Mouse (Mus musculus) kidney, postnatal 0 days (tissue): Measurements from ENCODE around the gene Apbb2. TPM values are rescaled to one million over a fixed set of nuclear protein-coding genes. Genes with fewer than 3 reads are reported as not detected.

ENCODE experiments used
- ATAC-seq: fragments of 200-750 bp; cut with Nextera tagmentation; replicated peaks from 2 replicates; pipeline ENCODE4 v1.8.0; 2017; ENCODE audit warnings: low read depth, moderate number of reproducible peaks, moderate TSS enrichment, moderate library complexity; ENCODE audit not compliant: low FRiP score
- DNase-seq: peaks from one replicate; pipeline ENCODE4 v3.0.0-alpha.2; 2016; ENCODE audit warnings: low spot score
- H3K27ac ChIP-seq: fragments of 300-500 bp; sonication (generic); 2 replicates; pipeline ENCODE4 v1.5.1; 2014; ENCODE audit warnings: mild to moderate bottlenecking
- H3K27me3 ChIP-seq: fragments of 300-500 bp; sonication (generic); 2 replicates; pipeline ENCODE4 v1.6.1; 2014; ENCODE audit warnings: low read length, mixed read lengths; ENCODE audit not compliant: insufficient read depth
- H3K36me3 ChIP-seq: fragments of 300-500 bp; sonication (generic); 2 replicates; pipeline ENCODE4 v1.6.1; 2014; ENCODE audit warnings: low read length, mixed read lengths; ENCODE audit not compliant: insufficient read depth
- H3K4me1 ChIP-seq: fragments of 300-500 bp; sonication (generic); replicated peaks from 2 replicates; pipeline ENCODE4 v1.6.1; 2014; ENCODE audit warnings: antibody characterized with exemption, low read length, mixed read lengths; ENCODE audit not compliant: insufficient read depth
- H3K4me2 ChIP-seq: fragments of 300-500 bp; sonication (generic); 2 replicates; pipeline ENCODE4 v1.6.1; 2014; ENCODE audit warnings: mild to moderate bottlenecking, low read length, moderate library complexity, mixed read lengths
- H3K4me3 ChIP-seq: fragments of 300-500 bp; sonication (generic); replicated peaks from 2 replicates; pipeline ENCODE4 v1.5.1; 2014; ENCODE audit warnings: low read depth, low read length
- H3K9ac ChIP-seq: fragments of 300-500 bp; sonication (generic); 2 replicates; pipeline ENCODE4 v1.6.1; 2014; ENCODE audit warnings: low read depth, low read length
- H3K9me3 ChIP-seq: fragments of 300-500 bp; sonication (generic); replicated peaks from 2 replicates; pipeline ENCODE4 v1.6.1; 2016; ENCODE audit warnings: low read length, inconsistent platforms, mixed read lengths
- CTCF ChIP-seq: IDR thresholded peaks from 2 replicates; pipeline ENCODE4 v1.5.1; 2016; ENCODE audit warnings: antibody characterized with exemption, low read depth, mild to moderate bottlenecking, moderate library complexity
- WGBS: fragments of 180-500 bp; shearing (Covaris S2); extraction: QIAGEN DNeasy Blood & Tissue Kit; methylation state at CpG from one replicate; pipeline ENCODE4 v1.1.7; 2014; 5-methylcytosine and 5-hydroxymethylcytosine counted together
- polyA plus RNA-seq: library from polyadenylated mRNA; unstranded; fragments of >200 nt; fragmentation: Nextera tagmentation; extraction: Ambion mirVana; gene quantifications from 2 replicates; pipeline ENCODE4 v1.2.1, GENCODE M21; 2015

The Apbb2 gene
- polyA plus RNA-seq, 1 experiment from 2014 or later: 47.0 TPM

GRCm38 (mm10) chr5:66576299-66576698 lies 42.3 kb downstream of the Apbb2 start:
- Histone ChIP-seq H3K4me2 (no peak overlapping the region), H3K9ac (no peak overlapping the region), H3K27me3 (no peaks in the 10 kb centered on the region), H3K4me3 (no peak overlapping the region), H3K36me3 (no peaks in the 10 kb centered on the region), H3K27ac (no peak overlapping the region), H3K9me3 (no peaks in the 10 kb centered on the region), H3K4me1 (peaks cover 14% of the 10 kb centered on the region; the same call in 1 of the 2 replicates)
- WGBS: 60% methylated on average over 9 of the region's 9 CpGs
- DNase-seq: no peak
- no peak for TF ChIP-seq CTCF
- no peak for ATAC-seq

DNA sequence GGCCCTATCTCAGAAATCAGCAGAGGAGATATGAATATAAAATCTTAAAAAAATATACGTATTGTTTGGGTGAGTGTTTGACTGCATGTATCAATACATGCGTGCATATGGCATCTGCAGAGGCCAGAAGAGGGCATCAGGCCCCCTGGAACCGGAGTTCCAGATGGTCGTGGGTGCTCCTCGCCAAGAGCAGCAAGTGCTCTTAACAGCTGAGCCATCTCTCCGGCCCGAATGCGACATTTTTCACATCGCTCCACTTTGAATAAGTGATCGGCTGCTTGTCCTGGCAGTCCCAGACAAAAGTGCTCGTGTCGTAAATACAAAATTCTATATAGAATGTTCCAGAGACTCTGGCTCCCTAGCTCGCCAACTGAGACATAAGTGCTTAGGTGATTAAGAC lies 43.4 kb downstream of the Apbb2 start:
- H3K9ac ChIP-seq: no peak overlapping the region
- no peak for TF ChIP-seq CTCF
- H3K4me2 ChIP-seq: no peak overlapping the region
- no peaks in the 10 kb centered on the region for H3K9me3 ChIP-seq
- no peaks in the 10 kb centered on the region for H3K36me3 ChIP-seq
- H3K27me3 ChIP-seq: no peaks in the 10 kb centered on the region
- H3K27ac ChIP-seq: no peak overlapping the region
- peaks cover 14% of the 10 kb centered on the region; the same call in 1 of the 2 replicates for H3K4me1 ChIP-seq
- no peak overlapping the region for H3K4me3 ChIP-seq
- DNase-seq (no peak), ATAC-seq (no peak)
- WGBS: 61% methylated on average over 13 of the region's 13 CpGs

- DNase-seq (no peak), ATAC-seq (no peak)
- 59% methylated on average over 4 of the region's 4 CpGs for WGBS
- no peaks in the 10 kb centered on the region for H3K27me3 ChIP-seq
- H3K27ac ChIP-seq: no peak overlapping the region
- H3K4me1 ChIP-seq: peaks cover 25% of the 10 kb centered on the region
- no peaks in the 10 kb centered on the region for H3K36me3 ChIP-seq
- no peak overlapping the region for H3K9ac ChIP-seq
- TF ChIP-seq CTCF: no peak
- no peak overlapping the region for H3K4me2 ChIP-seq
- H3K4me3 ChIP-seq: no peak overlapping the region
- H3K9me3 ChIP-seq: no peaks in the 10 kb centered on the region
Observed at GRCm38 (mm10) chr5:66573266-66573665, 45.3 kb downstream of the Apbb2 start.

- H3K4me2 ChIP-seq: no peak overlapping the region
- ATAC-seq: no peak
- H3K36me3 ChIP-seq: no peaks in the 10 kb centered on the region
- H3K4me3 ChIP-seq: no peak overlapping the region
- TF ChIP-seq CTCF: no peak
- DNase-seq: peak; percentile 27
- WGBS: 72% methylated on average over 13 of the region's 13 CpGs
- H3K9ac ChIP-seq: no peak overlapping the region
- peaks cover 24% of the 10 kb centered on the region for H3K4me1 ChIP-seq
- no peaks in the 10 kb centered on the region for H3K27me3 ChIP-seq
- no peak overlapping the region for H3K27ac ChIP-seq
- no peaks in the 10 kb centered on the region for H3K9me3 ChIP-seq
Observed at GRCm38 (mm10) chr5:66572086-66572855, 46.3 kb downstream of the Apbb2 start.

GRCm38 (mm10) chr5:66570709-66571108 lies 47.9 kb downstream of the Apbb2 start:
- TF ChIP-seq CTCF: no peak
- Histone ChIP-seq H3K9me3 (no peaks in the 10 kb centered on the region), H3K4me1 (peaks cover 16% of the 10 kb centered on the region), H3K4me3 (no peak overlapping the region), H3K4me2 (no peak overlapping the region), H3K27me3 (no peaks in the 10 kb centered on the region), H3K36me3 (no peaks in the 10 kb centered on the region), H3K27ac (no peak overlapping the region), H3K9ac (no peak overlapping the region)
- DNase-seq (no peak), ATAC-seq (no peak)
- 81% methylated on average over 5 of the region's 5 CpGs for WGBS

- no peak overlapping the region for H3K9ac ChIP-seq
- no peak overlapping the region for H3K4me2 ChIP-seq
- H3K4me3 ChIP-seq: no peak overlapping the region
- no peaks in the 10 kb centered on the region for H3K27me3 ChIP-seq
- WGBS: 56% methylated on average over 9 of the region's 9 CpGs
- DNase-seq (no peak), ATAC-seq (no peak)
- H3K27ac ChIP-seq: no peak overlapping the region
- H3K4me1 ChIP-seq: peaks cover 11% of the 10 kb centered on the region
- H3K9me3 ChIP-seq: no peaks in the 10 kb centered on the region
- no peak for TF ChIP-seq CTCF
- no peaks in the 10 kb centered on the region for H3K36me3 ChIP-seq
Observed at GRCm38 (mm10) chr5:66569141-66569801, 49.3 kb downstream of the Apbb2 start.
